Mouse (Mus musculus): ENCODE data around the gene Smlr1. TPM values are rescaled to one million over a fixed set of nuclear protein-coding genes. Genes with fewer than 3 reads are reported as not detected.

The Smlr1 gene
- polyA plus RNA-seq, 1 experiment from 2014 or later, result not detected

Other genes with a start within 250 kb of the Smlr1 start
- 35.0 and 36.4 TPM in 2 replicates for gene Akap7, start 228.4 kb downstream of the Smlr1 start, polyA plus RNA-seq (2014; fragmentation: Nextera tagmentation; extraction: Ambion mirVana)
- gene Epb41l2, start 176.5 kb downstream of the Smlr1 start, polyA plus RNA-seq (2014; fragmentation: Nextera tagmentation; extraction: Ambion mirVana), result 46.3 and 51.3 TPM in 2 replicates

All from intestine, embryonic 14.5 days (tissue).